Mouse (Mus musculus) CH12.LX (cell line): ENCODE results near the gene Rxfp4. TPM values are rescaled to one million over a fixed set of nuclear protein-coding genes. Genes with fewer than 3 reads are reported as not detected.

Experiments used
- DNase-seq: peaks from one replicate; pipeline ENCODE4 v3.0.0-alpha.2; 2013; ENCODE audit errors: extremely low read depth
- H3K27ac ChIP-seq: 2 replicates; pipeline ENCODE4 v1.5.1; 2012; ENCODE audit warnings: low read depth, mild to moderate bottlenecking, control low read depth, moderate library complexity; ENCODE audit not compliant: insufficient read depth
- H3K27me3 ChIP-seq: replicated peaks from 2 replicates; pipeline ENCODE3; 2012; ENCODE audit warnings: inconsistent platforms
- H3K36me3 ChIP-seq, 2 experiments: replicated peaks in 1 of 2; 2 replicates each; pipeline versions ENCODE3 to v1.6.1; 2012; ENCODE audit warnings: inconsistent platforms in 1 of 2, low read length in 1 of 2, mild to moderate bottlenecking in 1 of 2, mixed read lengths in 1 of 2, moderate library complexity in 1 of 2; ENCODE audit not compliant: control insufficient read depth in 1 of 2, insufficient read depth in 1 of 2
- H3K4me1 ChIP-seq, 2 experiments: 2 replicates each; pipeline ENCODE4 v1.6.1; 2012; ENCODE audit warnings: inconsistent platforms in 1 of 2, moderate library complexity in 1 of 2; ENCODE audit not compliant: insufficient read depth in 2 of 2, control insufficient read depth in 1 of 2
- H3K4me2 ChIP-seq: 2 replicates; pipeline ENCODE4 v1.6.1; 2012; ENCODE audit warnings: low read depth, mild to moderate bottlenecking, control low read depth; ENCODE audit not compliant: poor library complexity, insufficient read depth, severe bottlenecking
- H3K4me3 ChIP-seq, 3 experiments: fragments of 150-350 bp in 1 of 3; sonication (generic) in 1 of 3; replicated peaks in 1 of 3; 2 replicates each; pipeline versions ENCODE3 to v1.5.1; 2011 to 2012; ENCODE audit warnings: low read depth in 2 of 3, low read length in 2 of 3, mild to moderate bottlenecking in 2 of 3, moderate library complexity in 2 of 3, control low read depth in 1 of 3, improper control_type of control experiment in 1 of 3, inconsistent platforms in 1 of 3, mixed read lengths in 1 of 3; ENCODE audit not compliant: poor library complexity in 1 of 3
- H3K79me2 ChIP-seq: replicated peaks from 2 replicates; pipeline ENCODE4 v1.6.1; 2012; ENCODE audit warnings: mild to moderate bottlenecking, moderate library complexity; ENCODE audit not compliant: control insufficient read depth, poor library complexity, insufficient read depth, severe bottlenecking; ENCODE audit errors: extremely low read depth
- H3K9ac ChIP-seq: 2 replicates; pipeline ENCODE4 v1.6.1; 2012; ENCODE audit warnings: low read depth, mild to moderate bottlenecking, control low read depth, moderate library complexity; ENCODE audit not compliant: insufficient read depth
- H3K9me3 ChIP-seq: replicated peaks from 2 replicates; pipeline ENCODE3; 2012; ENCODE audit warnings: low read length, inconsistent platforms, mixed read lengths
- CHD1 ChIP-seq: IDR thresholded peaks from 2 replicates; pipeline ENCODE4 v1.6.1; 2012; ENCODE audit warnings: low read depth, low read length, improper control_type of control experiment, inconsistent platforms
- CHD2 ChIP-seq: IDR thresholded peaks from 2 replicates; pipeline ENCODE4 v1.6.1; 2011; ENCODE audit warnings: low read length, improper control_type of control experiment
- CTCF ChIP-seq, 2 experiments: IDR thresholded peaks in 1 of 2; conservative IDR thresholded peaks in 1 of 2; 2 replicates each; pipeline ENCODE4 v1.5.1; 2011 to 2012; ENCODE audit warnings: low read depth in 2 of 2, low read length in 2 of 2, improper control_type of control experiment in 1 of 2, inconsistent platforms in 1 of 2, mild to moderate bottlenecking in 1 of 2, moderate library complexity in 1 of 2
- E2F4 ChIP-seq: IDR thresholded peaks from 2 replicates; pipeline ENCODE4 v1.6.1; 2011; ENCODE audit warnings: low read depth, low read length, improper control_type of control experiment; ENCODE audit not compliant: insufficient replicate concordance
- EP300 ChIP-seq: IDR thresholded peaks from 2 replicates; pipeline ENCODE4 v1.6.1; 2011; ENCODE audit warnings: low read length, improper control_type of control experiment
- IRF4 ChIP-seq: IDR thresholded peaks from 2 replicates; pipeline ENCODE4 v1.6.1; 2014; ENCODE audit warnings: low read depth, mild to moderate bottlenecking, inconsistent platforms, low read length, improper control_type of control experiment
- JUN ChIP-seq: IDR thresholded peaks from 2 replicates; pipeline ENCODE4 v1.6.1; 2011; ENCODE audit warnings: low read depth, mild to moderate bottlenecking, low read length, improper control_type of control experiment, moderate library complexity; ENCODE audit not compliant: insufficient read depth
- KAT2A ChIP-seq: IDR thresholded peaks from 2 replicates; pipeline ENCODE4 v1.6.1; 2012; ENCODE audit warnings: low read length, improper control_type of control experiment, inconsistent platforms; ENCODE audit not compliant: insufficient replicate concordance
- MAFK ChIP-seq: IDR thresholded peaks from 2 replicates; pipeline ENCODE4 v1.6.1; 2011; ENCODE audit warnings: low read length, improper control_type of control experiment; ENCODE audit not compliant: insufficient replicate concordance
- MXI1 ChIP-seq: IDR thresholded peaks from 2 replicates; pipeline ENCODE4 v1.6.1; 2011; ENCODE audit warnings: mild to moderate bottlenecking, low read depth, low read length, improper control_type of control experiment
- PAX5 ChIP-seq: IDR thresholded peaks from 2 replicates; pipeline ENCODE4 v1.6.1; 2012; ENCODE audit warnings: low read length, inconsistent platforms, mixed read lengths
- POLR2A ChIP-seq: IDR thresholded peaks from 2 replicates; pipeline ENCODE4 v1.6.1; 2011; ENCODE audit warnings: low read depth, mild to moderate bottlenecking, improper control_type of control experiment, low read length
- RAD21 ChIP-seq: IDR thresholded peaks from 2 replicates; pipeline ENCODE4 v1.6.1; 2011; ENCODE audit warnings: low read depth, mild to moderate bottlenecking, low read length, improper control_type of control experiment, moderate library complexity
- RCOR1 ChIP-seq: conservative IDR thresholded peaks from 2 replicates; pipeline ENCODE4 v1.6.1; 2012; ENCODE audit warnings: low read depth, mild to moderate bottlenecking, inconsistent platforms, low read length, improper control_type of control experiment
- SIN3A ChIP-seq: IDR thresholded peaks from 2 replicates; pipeline ENCODE4 v1.6.1; 2012; ENCODE audit warnings: low read length, improper control_type of control experiment, inconsistent platforms
- SMC3 ChIP-seq: IDR thresholded peaks from 2 replicates; pipeline ENCODE4 v1.6.1; 2011; ENCODE audit warnings: low read depth, low read length, improper control_type of control experiment
- TBP ChIP-seq: conservative IDR thresholded peaks from 2 replicates; pipeline ENCODE4 v1.6.1; 2011; ENCODE audit warnings: low read depth, low read length, improper control_type of control experiment
- UBTF ChIP-seq: IDR thresholded peaks from 2 replicates; pipeline ENCODE4 v1.6.1; 2012; ENCODE audit warnings: low read depth, mild to moderate bottlenecking, inconsistent platforms, low read length, improper control_type of control experiment, moderate library complexity
- USF1 ChIP-seq: IDR thresholded peaks from 2 replicates; pipeline ENCODE4 v1.6.1; 2014; ENCODE audit warnings: low read depth, mild to moderate bottlenecking, inconsistent platforms, low read length, improper control_type of control experiment
- USF2 ChIP-seq: conservative IDR thresholded peaks from 2 replicates; pipeline ENCODE4 v1.6.1; 2011; ENCODE audit warnings: low read depth, low read length, improper control_type of control experiment
- ZC3H11A ChIP-seq: IDR thresholded peaks from 2 replicates; pipeline ENCODE4 v1.6.1; 2012; ENCODE audit warnings: low read depth, mild to moderate bottlenecking, inconsistent platforms, low read length, improper control_type of control experiment
- ZMIZ1 ChIP-seq: IDR thresholded peaks from 2 replicates; pipeline ENCODE4 v1.6.1; 2012; ENCODE audit warnings: low read depth, mild to moderate bottlenecking, inconsistent platforms, low read length, improper control_type of control experiment
- dilution Hi-C: fragments of 300-500 bp; cut with MboI; formaldehyde crosslinking; loops from 2 replicates; pipeline ENCODE4 v1.14.3; 2020; ENCODE audit warnings: low sequenced_read_pairs; ENCODE audit not compliant: extremely low pct_unique_long_range_greater_than_20kb, extremely low pct_ligation_motif_present
- in situ Hi-C: fragments of 300-500 bp; cut with MboI; formaldehyde crosslinking; loops from 3 replicates; pipeline ENCODE4 v1.14.3; 2019; ENCODE audit warnings: low sequenced_read_pairs, low pct_ligation_motif_present, low pct_unique_long_range_greater_than_20kb, mixed read lengths
- polyA plus RNA-seq: library from polyadenylated mRNA; unstranded; fragments of >175 nt; gene quantifications from 2 replicates; pipeline ENCODE4 v1.2.1, GENCODE M21; 2012; ENCODE audit warnings: low read depth; ENCODE audit not compliant: insufficient read length
- total RNA-seq, 2 experiments: library from RNA; depleted of rRNA; stranded (reverse); fragments of 300-350 nt in 1 of 2; fragments of >200 nt in 1 of 2; gene quantifications; 2 replicates each; pipeline ENCODE4 v1.2.3; 2012 to 2014

Gene Rxfp4
- total and polyA plus RNA-seq, 3 experiments: not detected

- TF ChIP-seq USF1 (no peak), CHD2 (no peak), KAT2A (no peak), RCOR1 (no peak), MXI1 (no peak), ZMIZ1 (no peak), POLR2A (no peak), IRF4 (no peak), RAD21 (no peak), E2F4 (no peak), CHD1 (no peak), SIN3A (no peak), SMC3 (no peak), ZC3H11A (no peak), JUN (no peak), UBTF (no peak), MAFK (no peak), TBP (no peak), EP300 (no peak)
- Histone ChIP-seq H3K4me1 (peaks cover 0 to 26% of the 10 kb centered on the region in 2 experiments; a peak in 2 of 4 replicates), H3K9me3 (peaks cover 7% of the 10 kb centered on the region), H3K9ac (no peak overlapping the region), H3K4me2 (no peak overlapping the region), H3K27me3 (no peaks in the 10 kb centered on the region), H3K36me3 (peaks cover 81 to 95% of the 10 kb centered on the region in 2 experiments), H3K79me2 (peaks cover 13% of the 10 kb centered on the region), H3K4me3 (no peak overlapping the region), H3K27ac (no peak overlapping the region)
- in situ Hi-C loops: no loop called here
- DNase-seq: no peak
- dilution Hi-C loops: no loop called here
Observed at GRCm38 (mm10) chr3:88633056-88633455, 19.9 kb downstream of the Rxfp4 start.

DNA sequence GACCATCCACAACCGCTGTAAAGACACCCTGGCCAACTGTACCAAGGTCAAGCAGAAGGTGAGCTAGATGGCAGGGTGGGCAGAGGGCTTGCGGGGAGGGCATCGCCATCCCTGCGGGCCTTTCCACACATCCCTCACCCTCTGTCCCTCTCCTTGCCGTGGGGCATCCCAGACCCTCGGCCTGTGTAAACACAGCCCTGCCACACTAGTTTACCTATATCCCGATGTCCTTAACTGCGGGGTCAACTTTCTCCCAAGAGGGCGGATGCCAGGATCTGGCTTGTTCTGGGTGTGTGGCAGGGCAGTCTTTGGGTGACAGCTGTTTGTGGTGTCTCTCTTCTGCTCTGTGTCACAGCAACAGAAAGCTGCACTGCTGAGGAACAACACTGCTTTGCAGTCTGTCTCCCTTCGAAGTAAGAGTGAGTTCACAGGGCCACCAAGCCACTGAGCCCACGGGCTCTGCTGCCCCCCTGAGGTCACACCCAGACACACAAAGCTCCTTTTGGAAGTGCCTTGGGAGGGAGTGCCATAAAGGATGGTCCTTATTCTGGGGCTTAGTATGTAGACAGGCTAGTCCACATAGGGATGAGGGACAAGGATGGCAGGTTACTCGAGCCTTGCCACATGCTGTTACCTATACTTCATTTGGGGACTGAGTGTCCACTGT, 20.9 kb downstream of the Rxfp4 start:
- TF ChIP-seq USF2 (no peak), SMC3 (peak; percentile 87), E2F4 (no peak), RAD21 (peak; percentile 84), USF1 (no peak), ZC3H11A (peak; percentile 2; the same call in 1 of the 2 replicates), PAX5 (no peak), CTCF (conservative IDR thresholded peaks at IDR 0.05 in 1 of 2, IDR thresholded peaks at IDR 0.05 in 1 of 2; ENCODE audit: low read depth in 2 of 2, low read length in 2 of 2) (peak in 1 of 2 experiments; percentile 82; a peak in 2 of 4 replicates)
- no peak overlapping the region for H3K4me2 ChIP-seq
- dilution Hi-C loops (no loop called here), in situ Hi-C loops (no loop called here)
- DNase-seq: no peak
- H3K27me3 ChIP-seq: no peaks in the 10 kb centered on the region
- no peak overlapping the region for H3K4me3 ChIP-seq
- H3K27ac ChIP-seq: no peak overlapping the region
- peaks cover 76 to 97% of the 10 kb centered on the region in 2 experiments for H3K36me3 ChIP-seq
- H3K9ac ChIP-seq: no peak overlapping the region
- peaks cover 7% of the 10 kb centered on the region for H3K9me3 ChIP-seq
- H3K79me2 ChIP-seq: peaks cover 22% of the 10 kb centered on the region
- H3K4me1 ChIP-seq: peaks cover under 1 to 34% of the 10 kb centered on the region in 2 experiments; a peak in 3 of 4 replicates
